Comparison of ENCODE assay signal across 11 mouse cellular contexts in the genomic region with DNA sequence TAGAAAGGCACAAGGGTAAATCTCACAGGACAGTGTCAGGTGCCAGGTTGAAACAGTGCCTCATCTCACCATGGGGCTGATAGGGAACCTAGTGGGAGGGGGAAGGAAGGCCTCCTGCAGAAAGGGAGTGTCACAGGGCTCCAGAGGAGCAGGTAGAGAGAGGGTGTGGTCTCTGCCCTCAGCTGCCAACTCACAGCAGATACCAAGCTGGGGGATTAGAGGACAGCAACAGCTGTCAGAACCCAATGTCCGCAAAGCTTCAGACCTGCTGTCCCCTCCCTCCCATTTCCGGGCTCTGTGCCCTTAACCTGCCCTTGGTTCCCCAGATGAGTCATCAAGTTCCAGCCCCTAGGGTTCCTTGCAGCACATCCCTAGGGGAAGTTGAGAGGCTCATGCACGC. TPM values are rescaled to one million over a fixed set of nuclear protein-coding genes. Genes with fewer than 3 reads are reported as not detected.
DNase-seq lines count a peak whose midpoint lies in the region; ATAC-seq lines count a peak whose summit lies in the region.
"Had no signal": no experiment of that assay in that cellular context is flagged by ENCODE, and none has a peak within 500 bp of the region (broad histone marks: within the 10 kb centered on the region; RNA-seq: fewer than 3 reads in every experiment).

No protein-coding gene starts in this region.

- intact Hi-C loops in left cerebral cortex, postnatal 14 days (cut with DNase I): no loop called here
- intact Hi-C loops in gastrocnemius, postnatal 36 days (cut with DNase I): no loop called here

- H3K36me3 ChIP-seq in kidney, embryonic 14.5 days (ENCODE audit: control insufficient read depth, insufficient read depth, low read length): no peaks in the 10 kb centered on the region
- H3K36me3 ChIP-seq in stomach, embryonic 14.5 days (ENCODE audit: control insufficient read depth, insufficient read depth, low read length): no peaks in the 10 kb centered on the region
- H3K36me3 ChIP-seq in midbrain, embryonic 16.5 days (ENCODE audit: control insufficient read depth, insufficient read depth, low read length): no peaks in the 10 kb centered on the region
- H3K36me3 ChIP-seq: forebrain, embryonic 10.5 days had no signal

- H3K4me2 ChIP-seq in kidney, embryonic 14.5 days (replicated peaks; ENCODE audit: low read depth, low read length): no peak overlapping the region
- H3K4me2 ChIP-seq in stomach, embryonic 14.5 days (replicated peaks; ENCODE audit: low read depth, low read length): no peak overlapping the region
- no peak overlapping the region for H3K4me2 ChIP-seq in midbrain, embryonic 16.5 days (ENCODE audit: low read length)

- 23% methylated on average over 3 of the region's 3 CpGs for WGBS in kidney, embryonic 14.5 days
- 24% methylated on average over 3 of the region's 3 CpGs for WGBS in stomach, embryonic 14.5 days
- 53% methylated on average over 3 of the region's 3 CpGs for WGBS in midbrain, embryonic 16.5 days

- H3K27me3 ChIP-seq in kidney, embryonic 14.5 days (ENCODE audit: control insufficient read depth, insufficient read depth, low read length): no peaks in the 10 kb centered on the region
- H3K27me3 ChIP-seq in stomach, embryonic 14.5 days (ENCODE audit: control insufficient read depth, insufficient read depth, low read length): no peaks in the 10 kb centered on the region
- no peaks in the 10 kb centered on the region for H3K27me3 ChIP-seq in midbrain, embryonic 16.5 days (ENCODE audit: control insufficient read depth, insufficient read depth, low read depth, low read length)

- H3K4me1 ChIP-seq in kidney, embryonic 14.5 days (ENCODE audit: control insufficient read depth, insufficient read depth, low read length): no peaks in the 10 kb centered on the region
- no peaks in the 10 kb centered on the region for H3K4me1 ChIP-seq in stomach, embryonic 14.5 days (ENCODE audit: control insufficient read depth, insufficient read depth, low read length)
- H3K4me1 ChIP-seq in midbrain, embryonic 16.5 days (ENCODE audit: control insufficient read depth, insufficient read depth, low read length): no peaks in the 10 kb centered on the region

- H3K9ac ChIP-seq in kidney, embryonic 14.5 days (ENCODE audit: low read depth, low read length): no peak overlapping the region
- no peak overlapping the region for H3K9ac ChIP-seq in stomach, embryonic 14.5 days (replicated peaks; ENCODE audit: low read depth, low read length)
- no peak overlapping the region for H3K9ac ChIP-seq in midbrain, embryonic 16.5 days (ENCODE audit: low read depth, low read length)

- H3K9me3 ChIP-seq in kidney, embryonic 14.5 days (ENCODE audit: control insufficient read depth, low read length): peaks cover 3% of the 10 kb centered on the region; the same call in 1 of the 2 replicates
- H3K9me3 ChIP-seq in stomach, embryonic 14.5 days (ENCODE audit: control insufficient read depth, low read depth, low read length): no peaks in the 10 kb centered on the region; the same call in 1 of the 2 replicates
- peaks cover 3% of the 10 kb centered on the region; the same call in 1 of the 2 replicates for H3K9me3 ChIP-seq in midbrain, embryonic 16.5 days (replicated peaks; ENCODE audit: control insufficient read depth, low read length, poor library complexity, severe bottlenecking)

- H3K27ac ChIP-seq in kidney, embryonic 14.5 days (ENCODE audit: low read depth, low read length): no peak overlapping the region
- H3K27ac ChIP-seq in stomach, embryonic 14.5 days (ENCODE audit: low read length): no peak overlapping the region
- no peak overlapping the region for H3K27ac ChIP-seq in midbrain, embryonic 16.5 days (ENCODE audit: low read length)
- H3K27ac ChIP-seq: forebrain, embryonic 10.5 days had no signal

- 0 out of 2 replicates have a peak, but pooled peaks have one; percentile 12 for ATAC-seq in kidney, embryonic 14.5 days (ENCODE audit: low FRiP score, low TSS enrichment)
- peak; percentile 65; the same call in 1 of the 2 replicates for ATAC-seq in stomach, embryonic 14.5 days (ENCODE audit: insufficient number of reproducible peaks, insufficient read depth, low FRiP score, low read depth)
- no peak for ATAC-seq in midbrain, embryonic 16.5 days

- no peak for DNase-seq in kidney, adult 18-20 months
- DNase-seq in adrenal gland, postnatal 25 days: peak; percentile 55
- DNase-seq in kidney, postnatal 25 days: peak; percentile 34 to 69
- no peak for DNase-seq in left cerebral cortex, postnatal 14 days (ENCODE audit: low spot score in 2 of 2)
- no peak for DNase-seq in gastrocnemius, postnatal 36 days
- DNase-seq: lung, postnatal 14 days had no signal

- no peak overlapping the region for H3K4me3 ChIP-seq in kidney, embryonic 14.5 days (ENCODE audit: low read length)
- H3K4me3 ChIP-seq in stomach, embryonic 14.5 days (ENCODE audit: low read depth, low read length): no peak overlapping the region
- H3K4me3 ChIP-seq in midbrain, embryonic 16.5 days (ENCODE audit: low read depth, low read length): no peak overlapping the region
- H3K4me3 ChIP-seq: forebrain, embryonic 10.5 days had no signal

RNA-seq across cellular contexts. Expression of gene Phospho1, which starts 18.8 kb away (rescaled TPM):
- not detected in 2 replicates for polyA plus RNA-seq in kidney, embryonic 14.5 days (2014; fragmentation: Nextera tagmentation; extraction: Ambion mirVana)
- 133 and 225 TPM in 2 replicates for total RNA-seq in adrenal gland, postnatal 25 days (2021)
- polyA plus RNA-seq in stomach, embryonic 14.5 days (2014; fragmentation: Nextera tagmentation; extraction: Ambion mirVana): not detected in 2 replicates
- total RNA-seq in left cerebral cortex, postnatal 14 days (2021): 10 to 100 TPM; 34.7 to 35.2 TPM
- total RNA-seq in gastrocnemius, postnatal 36 days (2021): 100 to 1,000 TPM; 287 to 314 TPM
- polyA plus RNA-seq in midbrain, embryonic 16.5 days (2015; fragmentation: Nextera tagmentation; extraction: Ambion mirVana): 0.43 and 0.45 TPM in 2 replicates
- polyA plus RNA-seq: forebrain, embryonic 10.5 days; inflammation-experienced regulatory T-cells, adult 6 months had no signal

RNA-seq across cellular contexts. Expression of gene Gngt2, which starts 31.5 kb away (rescaled TPM):
- 19.5 and 26.0 TPM in 2 replicates for polyA plus RNA-seq in kidney, embryonic 14.5 days (2014; fragmentation: Nextera tagmentation; extraction: Ambion mirVana)
- 16.2 and 20.1 TPM in 2 replicates for total RNA-seq in adrenal gland, postnatal 25 days (2021)
- 13.7 and 15.1 TPM in 2 replicates for polyA plus RNA-seq in stomach, embryonic 14.5 days (2014; fragmentation: Nextera tagmentation; extraction: Ambion mirVana)
- total RNA-seq in left cerebral cortex, postnatal 14 days (2021): 1 to 10 TPM; 2.5 to 3.2 TPM
- total RNA-seq in gastrocnemius, postnatal 36 days (2021): 1 to 10 TPM; 4.2 to 5.5 TPM
- polyA plus RNA-seq in midbrain, embryonic 16.5 days (2015; fragmentation: Nextera tagmentation; extraction: Ambion mirVana): 2.6 TPM in 2 replicates

RNA-seq across cellular contexts. Expression of gene Abi3, which starts 36.7 kb away (rescaled TPM):
- polyA plus RNA-seq in kidney, embryonic 14.5 days (2014; fragmentation: Nextera tagmentation; extraction: Ambion mirVana): 3.9 and 9.8 TPM in 2 replicates
- 15.2 and 16.7 TPM in 2 replicates for total RNA-seq in adrenal gland, postnatal 25 days (2021)
- polyA plus RNA-seq in stomach, embryonic 14.5 days (2014; fragmentation: Nextera tagmentation; extraction: Ambion mirVana): 2.9 and 3.7 TPM in 2 replicates
- total RNA-seq in left cerebral cortex, postnatal 14 days (2021): 1 to 10 TPM; 4.8 to 6.3 TPM
- 1 to 10 TPM; 2.8 to 3.6 TPM for total RNA-seq in gastrocnemius, postnatal 36 days (2021)
- 1.2 and 1.9 TPM in 2 replicates for polyA plus RNA-seq in midbrain, embryonic 16.5 days (2015; fragmentation: Nextera tagmentation; extraction: Ambion mirVana)

Comparison
In these comparisons a context has a peak if more than half of its experiments do, and no peak if none do; other contexts are left out.
1. DNase-seq: peak in adrenal gland, postnatal 25 days (single experiment) and kidney, postnatal 25 days (2 of 2); none in kidney, adult 18-20 months (single experiment), left cerebral cortex, postnatal 14 days (0 of 2) and gastrocnemius, postnatal 36 days (0 of 2).